Mouse (Mus musculus) forebrain, embryonic 11.5 days (tissue): ENCODE measurements around the gene Pecr. TPM values are rescaled to one million over a fixed set of nuclear protein-coding genes. Genes with fewer than 3 reads are reported as not detected.

Experiments used
- ATAC-seq: fragments of 200-750 bp; cut with Nextera tagmentation; replicated peaks from 2 replicates; pipeline ENCODE4 v1.8.0; 2017; ENCODE audit warnings: moderate TSS enrichment; ENCODE audit not compliant: low FRiP score
- DNase-seq: peaks from one replicate; pipeline ENCODE4 v3.0.0-alpha.2; 2017; ENCODE audit warnings: low spot score
- H3K27ac ChIP-seq: fragments of 300-500 bp; sonication (generic); 2 replicates; pipeline ENCODE4 v1.5.1; 2014; ENCODE audit warnings: low read depth, low read length
- H3K27me3 ChIP-seq: fragments of 300-500 bp; sonication (generic); 2 replicates; pipeline ENCODE4 v1.6.1; 2014; ENCODE audit warnings: mild to moderate bottlenecking, low read length, mixed read lengths; ENCODE audit not compliant: control insufficient read depth, insufficient read depth
- H3K36me3 ChIP-seq: fragments of 300-500 bp; sonication (generic); 2 replicates; pipeline ENCODE4 v1.6.1; 2014; ENCODE audit warnings: mild to moderate bottlenecking, low read length, moderate library complexity, mixed read lengths; ENCODE audit not compliant: control insufficient read depth, insufficient read depth
- H3K4me1 ChIP-seq: fragments of 300-500 bp; sonication (generic); replicated peaks from 2 replicates; pipeline ENCODE4 v1.6.1; 2014; ENCODE audit warnings: low read length, mixed read lengths; ENCODE audit not compliant: control insufficient read depth, insufficient read depth
- H3K4me2 ChIP-seq: fragments of 300-500 bp; sonication (generic); 2 replicates; pipeline ENCODE4 v1.6.1; 2014; ENCODE audit warnings: low read depth, mild to moderate bottlenecking, low read length, moderate library complexity, mixed read lengths; ENCODE audit not compliant: severe bottlenecking
- H3K4me3 ChIP-seq: fragments of 300-500 bp; sonication (generic); 2 replicates; pipeline ENCODE4 v1.5.1; 2014; ENCODE audit warnings: low read depth, low read length
- H3K9ac ChIP-seq: fragments of 300-500 bp; sonication (generic); 2 replicates; pipeline ENCODE4 v1.6.1; 2014; ENCODE audit warnings: low read length
- H3K9me3 ChIP-seq: fragments of 300-500 bp; sonication (generic); 2 replicates; pipeline ENCODE4 v1.6.1; 2016; ENCODE audit warnings: low read length, mixed read lengths; ENCODE audit not compliant: control insufficient read depth
- WGBS: fragments of 180-500 bp; shearing (Covaris S2); extraction: QIAGEN DNeasy Blood & Tissue Kit; methylation state at CpG from one replicate; pipeline ENCODE4 v1.1.7; 2014; 5-methylcytosine and 5-hydroxymethylcytosine counted together
- polyA plus RNA-seq: library from polyadenylated mRNA; unstranded; fragments of >200 nt; fragmentation: Nextera tagmentation; extraction: Ambion mirVana; gene quantifications from 2 replicates; pipeline ENCODE4 v1.2.1, GENCODE M21; 2014

Pecr gene
- polyA plus RNA-seq, 1 experiment from 2014 or later, result 14.5 TPM

GRCm38 (mm10) chr1:72293869-72294663 lies 10.0 kb upstream of the Pecr start:
- 72% methylated on average over 4 of the region's 4 CpGs for WGBS
- H3K9ac ChIP-seq, result no peak overlapping the region

GRCm38 (mm10) chr1:72291925-72292324 lies 7.8 kb upstream of the Pecr start:
- Histone ChIP-seq H3K4me1 (0 out of 2 replicates have a peak, but pooled peaks cover 2% of the 10 kb centered on the region), H3K27ac (no peak overlapping the region), H3K9me3 (no peaks in the 10 kb centered on the region), H3K4me2 (no peak overlapping the region), H3K27me3 (no peaks in the 10 kb centered on the region), H3K36me3 (no peaks in the 10 kb centered on the region), H3K4me3 (no peak overlapping the region), H3K9ac (no peak overlapping the region)
- ATAC-seq (no peak), DNase-seq (no peak)
- WGBS, result 92% methylated on average over 2 of the region's 2 CpGs

More at GRCm38 (mm10) chr1:72293869-72294663, 10.0 kb upstream of the Pecr start:
- Histone ChIP-seq H3K27me3 (no peaks in the 10 kb centered on the region), H3K4me2 (no peak overlapping the region), H3K9me3 (no peaks in the 10 kb centered on the region), H3K36me3 (no peaks in the 10 kb centered on the region), H3K27ac (no peak overlapping the region), H3K4me3 (no peak overlapping the region), H3K4me1 (no peaks in the 10 kb centered on the region)
- DNase-seq (no peak), ATAC-seq (no peak)

- no peak overlapping the region for H3K27ac ChIP-seq
- H3K27me3 ChIP-seq, result no peaks in the 10 kb centered on the region
- H3K4me1 ChIP-seq, result 0 out of 2 replicates have a peak, but pooled peaks cover 2% of the 10 kb centered on the region
- H3K4me2 ChIP-seq, result no peak overlapping the region
- H3K36me3 ChIP-seq, result no peaks in the 10 kb centered on the region
- no peaks in the 10 kb centered on the region for H3K9me3 ChIP-seq
- DNase-seq, result no peak
- ATAC-seq, result no peak
- 89% methylated on average over 4 of the region's 4 CpGs for WGBS
- H3K4me3 ChIP-seq, result no peak overlapping the region
- no peak overlapping the region for H3K9ac ChIP-seq
These were observed 7.3 kb upstream of the Pecr start for GRCm38 (mm10) chr1:72291421-72291820.

- Histone ChIP-seq H3K27ac (no peak overlapping the region), H3K9ac (no peak overlapping the region), H3K4me2 (no peak overlapping the region), H3K36me3 (no peaks in the 10 kb centered on the region), H3K4me3 (no peak overlapping the region), H3K9me3 (no peaks in the 10 kb centered on the region), H3K27me3 (no peaks in the 10 kb centered on the region), H3K4me1 (0 out of 2 replicates have a peak, but pooled peaks cover 2% of the 10 kb centered on the region)
- 97% methylated on average over 4 of the region's 4 CpGs for WGBS
- DNase-seq, result no peak
- no peak for ATAC-seq
These were observed 6.8 kb upstream of the Pecr start for GRCm38 (mm10) chr1:72290896-72291295.

GRCm38 (mm10) chr1:72288527-72289150 lies 4.5 kb upstream of the Pecr start:
- DNase-seq, result no peak
- H3K4me2 ChIP-seq, result no peak overlapping the region
- 87% methylated on average over 4 of the region's 4 CpGs for WGBS

GRCm38 (mm10) chr1:72287893-72288292 lies 3.8 kb upstream of the Pecr start:
- no peak for ATAC-seq
- 91% methylated on average over 4 of the region's 4 CpGs for WGBS
- H3K4me3 ChIP-seq, result no peak overlapping the region
- no peaks in the 10 kb centered on the region for H3K27me3 ChIP-seq
- H3K9ac ChIP-seq, result no peak overlapping the region
- H3K4me2 ChIP-seq, result no peak overlapping the region
- no peak for DNase-seq
- H3K27ac ChIP-seq, result no peak overlapping the region
- peaks cover 4% of the 10 kb centered on the region; the same call in 1 of the 2 replicates for H3K4me1 ChIP-seq
- no peaks in the 10 kb centered on the region for H3K36me3 ChIP-seq
- H3K9me3 ChIP-seq, result no peaks in the 10 kb centered on the region

More at GRCm38 (mm10) chr1:72288527-72289150, 4.5 kb upstream of the Pecr start:
- Histone ChIP-seq H3K36me3 (no peaks in the 10 kb centered on the region), H3K4me1 (peaks cover 4% of the 10 kb centered on the region; the same call in 1 of the 2 replicates), H3K27me3 (no peaks in the 10 kb centered on the region), H3K4me3 (no peak overlapping the region), H3K27ac (no peak overlapping the region), H3K9ac (no peak overlapping the region), H3K9me3 (no peaks in the 10 kb centered on the region)
- ATAC-seq, result no peak

GRCm38 (mm10) chr1:72286904-72287303 lies 2.8 kb upstream of the Pecr start:
- 20% methylated on average over 5 of the region's 5 CpGs for WGBS
- ATAC-seq, result peak; percentile 37

GRCm38 (mm10) chr1:72284539-72284938 lies 425 bp upstream of the Pecr start:
- peak overlapping the region; percentile 83 for H3K4me2 ChIP-seq
- peak overlapping the region; percentile 50 for H3K4me3 ChIP-seq
- H3K4me1 ChIP-seq, result peaks cover 4% of the 10 kb centered on the region; the same call in 1 of the 2 replicates
- H3K27me3 ChIP-seq, result no peaks in the 10 kb centered on the region
- peak; percentile 49 for ATAC-seq
- 5% methylated on average over 5 of the region's 5 CpGs for WGBS
- no peak overlapping the region for H3K27ac ChIP-seq
- H3K9ac ChIP-seq, result peak overlapping the region; percentile 55
- no peak for DNase-seq
- H3K9me3 ChIP-seq, result no peaks in the 10 kb centered on the region
- no peaks in the 10 kb centered on the region for H3K36me3 ChIP-seq

More at GRCm38 (mm10) chr1:72286904-72287303, 2.8 kb upstream of the Pecr start:
- peak overlapping the region; percentile 77 for H3K27ac ChIP-seq
- DNase-seq, result peak; percentile 63
- H3K4me2 ChIP-seq, result 0 out of 2 replicates have a peak overlapping the region, but pooled peaks have one; percentile 9
- no peaks in the 10 kb centered on the region for H3K27me3 ChIP-seq
- no peaks in the 10 kb centered on the region for H3K9me3 ChIP-seq
- H3K36me3 ChIP-seq, result no peaks in the 10 kb centered on the region
- H3K4me3 ChIP-seq, result no peak overlapping the region
- H3K9ac ChIP-seq, result peak overlapping the region; percentile 16; the same call in 1 of the 2 replicates
- H3K4me1 ChIP-seq, result peaks cover 4% of the 10 kb centered on the region; the same call in 1 of the 2 replicates
